Mouse (Mus musculus): ENCODE results near the gene Gm14139. TPM values are rescaled to one million over a fixed set of nuclear protein-coding genes. Genes with fewer than 3 reads are reported as not detected.
A peak's percentile ranks its signal among the peaks of the same experiment; 100 is the strongest.
"Not testable (repeated sequence)": the region's sequence is repeated elsewhere in the genome, so short reads cannot be mapped to it uniquely, and the experiment has no call there.

The Gm14139 gene
- polyA plus RNA-seq (2015; fragmentation: Nextera tagmentation; extraction: Ambion mirVana), result not detected in 2 replicates

GRCm38 (mm10) chr2:150181570-150181999 lies at the start of gene Gm14139:
Gm14139 (plus strand) TSS chr2:150181755.
- not testable (repeated sequence) for H3K4me2 ChIP-seq (replicated peaks); H3K36me3 ChIP-seq; H3K9me3 ChIP-seq; H3K4me3 ChIP-seq; H3K4me1 ChIP-seq; H3K27me3 ChIP-seq; ATAC-seq (replicated peaks); H3K9ac ChIP-seq (replicated peaks); H3K27ac ChIP-seq (replicated peaks)
- WGBS, result 82% methylated on average over 7 of the region's 7 CpGs

- not testable (repeated sequence) for ATAC-seq (replicated peaks); H3K4me2 ChIP-seq (replicated peaks); H3K9ac ChIP-seq (replicated peaks); H3K27me3 ChIP-seq; H3K4me1 ChIP-seq; H3K4me3 ChIP-seq; H3K27ac ChIP-seq (replicated peaks)
- WGBS, result 93% methylated on average over 1 of the region's 1 CpGs
- peaks cover 40% of the 10 kb centered on the region for H3K36me3 ChIP-seq
- H3K9me3 ChIP-seq, result peaks cover 24% of the 10 kb centered on the region
These were observed 49.6 kb upstream of the Gm14139 start for GRCm38 (mm10) chr2:150132002-150132401.

- H3K27me3 ChIP-seq, result no peaks in the 10 kb centered on the region
- H3K4me1 ChIP-seq, result peaks cover 7% of the 10 kb centered on the region
- no peak overlapping the region for H3K4me2 ChIP-seq (replicated peaks)
- ATAC-seq (replicated peaks), result no peak
- H3K9me3 ChIP-seq, result peaks cover 20% of the 10 kb centered on the region
- 91% methylated on average over 2 of the region's 2 CpGs for WGBS
- peaks cover 37% of the 10 kb centered on the region for H3K36me3 ChIP-seq
- H3K9ac ChIP-seq (replicated peaks), result no peak overlapping the region
- no peak overlapping the region for H3K27ac ChIP-seq (replicated peaks)
- H3K4me3 ChIP-seq, result no peak overlapping the region
These were observed 48.8 kb upstream of the Gm14139 start for GRCm38 (mm10) chr2:150132773-150133172.

GRCm38 (mm10) chr2:150136435-150136897 lies 45.1 kb upstream of the Gm14139 start, which contains the start of gene Zfp120:
Zfp120 (minus strand) TSS chr2:150136708.
- Histone ChIP-seq H3K9me3 (0 out of 2 replicates have a peak, but pooled peaks cover 4% of the 10 kb centered on the region), H3K4me2 (replicated peaks) (peak within 1 kb of the TSS; percentile 51), H3K4me3 (peak within 1 kb of the TSS; percentile 74), H3K36me3 (peaks cover 21% of the 10 kb centered on the region), H3K27me3 (no peaks in the 10 kb centered on the region), H3K27ac (replicated peaks) (peak within 1 kb of the TSS; percentile 76), H3K4me1 (peaks cover 7% of the 10 kb centered on the region), H3K9ac (replicated peaks) (peak within 1 kb of the TSS; percentile 72)
- ATAC-seq (replicated peaks), result peak; percentile 100
- WGBS, result under 1% methylated on average over 13 of the region's 13 CpGs

- Histone ChIP-seq H3K36me3 (no peaks in the 10 kb centered on the region), H3K27me3 (no peaks in the 10 kb centered on the region), H3K9me3 (no peaks in the 10 kb centered on the region), H3K4me1 (no peaks in the 10 kb centered on the region), H3K4me3 (no peak overlapping the region), H3K9ac (replicated peaks) (no peak overlapping the region), H3K4me2 (replicated peaks) (no peak overlapping the region), H3K27ac (replicated peaks) (no peak overlapping the region)
- ATAC-seq (replicated peaks), result no peak
These were observed 14.9 kb upstream of the Gm14139 start for GRCm38 (mm10) chr2:150166703-150167102.

GRCm38 (mm10) chr2:150173833-150174232 lies 7.7 kb upstream of the Gm14139 start:
- H3K27me3 ChIP-seq, result no peaks in the 10 kb centered on the region
- H3K36me3 ChIP-seq, result no peaks in the 10 kb centered on the region
- no peaks in the 10 kb centered on the region for H3K4me1 ChIP-seq
- no peak overlapping the region for H3K27ac ChIP-seq (replicated peaks)
- peaks cover under 1% of the 10 kb centered on the region; the same call in 1 of the 2 replicates for H3K9me3 ChIP-seq
- ATAC-seq (replicated peaks), result no peak
- no peak overlapping the region for H3K9ac ChIP-seq (replicated peaks)
- no peak overlapping the region for H3K4me3 ChIP-seq
- no peak overlapping the region for H3K4me2 ChIP-seq (replicated peaks)

GRCm38 (mm10) chr2:150179579-150179978 lies 2.0 kb upstream of the Gm14139 start, which contains the start of gene Gm10770:
Gm10770 (minus strand) TSS chr2:150179679.
- 82% methylated on average over 4 of the region's 4 CpGs for WGBS
- H3K4me1 ChIP-seq; H3K9me3 ChIP-seq; H3K9ac ChIP-seq (replicated peaks); H3K4me3 ChIP-seq; ATAC-seq (replicated peaks); H3K27me3 ChIP-seq; H3K36me3 ChIP-seq; H3K4me2 ChIP-seq (replicated peaks); H3K27ac ChIP-seq (replicated peaks): not testable (repeated sequence)

GRCm38 (mm10) chr2:150181046-150181445 lies 509 bp upstream of the Gm14139 start:
- not testable (repeated sequence) for ATAC-seq (replicated peaks); H3K9me3 ChIP-seq; H3K27me3 ChIP-seq; H3K9ac ChIP-seq (replicated peaks); H3K27ac ChIP-seq (replicated peaks); H3K4me2 ChIP-seq (replicated peaks); H3K4me3 ChIP-seq; H3K4me1 ChIP-seq; H3K36me3 ChIP-seq

- Histone ChIP-seq H3K4me3 (peak within 1 kb of the TSS; percentile 45), H3K4me2 (replicated peaks) (peak within 1 kb of the TSS; percentile 45), H3K9ac (replicated peaks) (peak within 1 kb of the TSS; percentile 38; the same call in 1 of the 2 replicates), H3K27ac (replicated peaks) (peak within 1 kb of the TSS; percentile 48)
- H3K9me3 ChIP-seq, H3K4me1 ChIP-seq, H3K27me3 ChIP-seq, H3K36me3 ChIP-seq: not testable (repeated sequence)
- WGBS, result 1% methylated on average over 15 of the region's 15 CpGs
- peak; percentile 100 for ATAC-seq (replicated peaks)
These were observed 36.2 kb downstream of the Gm14139 start, which contains the start of gene Zfp937 for GRCm38 (mm10) chr2:150217600-150218362. Zfp937 (plus strand) TSS chr2:150218073.

- not testable (repeated sequence) for ATAC-seq (replicated peaks); H3K4me1 ChIP-seq; H3K36me3 ChIP-seq; H3K27me3 ChIP-seq; H3K9me3 ChIP-seq
- peak overlapping the region; percentile 45 for H3K4me3 ChIP-seq
- WGBS, result 27% methylated on average over 4 of the region's 4 CpGs
- peak overlapping the region; percentile 48 for H3K27ac ChIP-seq (replicated peaks)
- peak overlapping the region; percentile 38; the same call in 1 of the 2 replicates for H3K9ac ChIP-seq (replicated peaks)
- H3K4me2 ChIP-seq (replicated peaks), result peak overlapping the region; percentile 45
These were observed 36.8 kb downstream of the Gm14139 start for GRCm38 (mm10) chr2:150218363-150218725.

GRCm38 (mm10) chr2:150223263-150223662 lies 41.7 kb downstream of the Gm14139 start:
- not testable (repeated sequence) for ATAC-seq (replicated peaks); H3K4me1 ChIP-seq; H3K36me3 ChIP-seq; H3K27me3 ChIP-seq; H3K9ac ChIP-seq (replicated peaks); H3K9me3 ChIP-seq; H3K4me3 ChIP-seq; H3K27ac ChIP-seq (replicated peaks); H3K4me2 ChIP-seq (replicated peaks)
